8 mouse cellular contexts compared by ENCODE assay signal in the genomic region with DNA sequence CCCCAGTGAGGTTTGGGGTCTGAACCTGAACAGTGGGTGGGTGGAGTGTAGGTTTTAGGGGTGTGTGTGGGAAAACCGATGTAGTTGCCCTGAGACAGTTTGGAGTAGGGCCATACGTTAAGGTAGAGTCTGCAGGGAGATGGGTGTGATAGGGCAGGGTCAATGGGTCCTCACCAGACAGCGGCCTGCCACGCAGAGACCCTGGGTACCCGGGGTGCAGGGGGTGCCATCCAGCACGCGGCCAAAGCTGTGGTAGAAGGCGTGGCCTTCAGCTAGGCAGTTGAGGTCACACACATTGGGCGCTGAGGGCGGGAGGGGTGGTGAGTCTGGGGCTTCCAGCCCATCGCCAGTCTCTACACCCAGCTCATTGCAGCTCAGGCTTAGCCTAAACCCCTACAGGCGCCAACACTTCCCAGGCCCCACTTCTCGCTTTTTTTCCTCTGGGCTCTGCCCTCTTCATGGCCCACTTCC. TPM values are rescaled to one million over a fixed set of nuclear protein-coding genes. Genes with fewer than 3 reads are reported as not detected.
DNase-seq lines count a peak whose midpoint lies in the region; ATAC-seq and TF ChIP-seq lines count a peak whose summit lies in the region.

No protein-coding gene starts in this region.

- H3K9ac ChIP-seq in kidney, embryonic 15.5 days = 0 out of 2 replicates have a peak overlapping the region, but pooled peaks have one; percentile 8
- H3K9ac ChIP-seq in embryonic facial prominence, embryonic 13.5 days = 0 out of 2 replicates have a peak overlapping the region, but pooled peaks have one; percentile 27
- H3K9ac ChIP-seq in hindbrain, postnatal 0 days (replicated peaks; ENCODE audit: low read length) = no peak overlapping the region
- peak overlapping the region; percentile 29; the same call in 1 of the 2 replicates for H3K9ac ChIP-seq in midbrain, postnatal 0 days (replicated peaks; ENCODE audit: low read length, poor library complexity, severe bottlenecking)

- WGBS in kidney, embryonic 15.5 days = 24% methylated on average over 13 of the region's 13 CpGs
- WGBS in embryonic facial prominence, embryonic 13.5 days = 34% methylated on average over 13 of the region's 13 CpGs
- WGBS in hindbrain, postnatal 0 days = 20% methylated on average over 13 of the region's 13 CpGs
- WGBS in midbrain, postnatal 0 days = 31% methylated on average over 9 of the region's 13 CpGs

- no peak for DNase-seq in kidney, postnatal 25 days
- DNase-seq in hindbrain, postnatal 0 days (ENCODE audit: low spot score) = no peak
- no peak for DNase-seq in midbrain, postnatal 0 days (ENCODE audit: low spot score)
- no peak for DNase-seq in thymus, postnatal 36 days
- DNase-seq in left cerebral cortex, adult 8-10 months (ENCODE audit: low spot score in 2 of 2) = no peak
- DNase-seq in ovary, postnatal 14 days (ENCODE audit: low spot score) = no peak

- ATAC-seq in kidney, embryonic 15.5 days (replicated peaks; ENCODE audit: low FRiP score) = peak; percentile 26
- ATAC-seq in embryonic facial prominence, embryonic 13.5 days (ENCODE audit: insufficient number of reproducible peaks, insufficient read depth, low FRiP score, low TSS enrichment, low read depth) = no peak; the same call in 1 of the 2 replicates
- peak; percentile 15; the same call in 1 of the 2 replicates for ATAC-seq in hindbrain, postnatal 0 days
- no peak for ATAC-seq in midbrain, postnatal 0 days (ENCODE audit: low FRiP score)

- H3K27me3 ChIP-seq in kidney, embryonic 15.5 days = peaks cover 88% of the 10 kb centered on the region
- peaks cover 87% of the 10 kb centered on the region for H3K27me3 ChIP-seq in embryonic facial prominence, embryonic 13.5 days
- peaks cover 69% of the 10 kb centered on the region for H3K27me3 ChIP-seq in hindbrain, postnatal 0 days (ENCODE audit: insufficient read depth, low read length)
- peaks cover 69% of the 10 kb centered on the region for H3K27me3 ChIP-seq in midbrain, postnatal 0 days (ENCODE audit: insufficient read depth, low read length)

- H3K36me3 ChIP-seq in kidney, embryonic 15.5 days = no peaks in the 10 kb centered on the region
- no peaks in the 10 kb centered on the region for H3K36me3 ChIP-seq in embryonic facial prominence, embryonic 13.5 days
- H3K36me3 ChIP-seq in hindbrain, postnatal 0 days (ENCODE audit: insufficient read depth, low read length) = no peaks in the 10 kb centered on the region
- no peaks in the 10 kb centered on the region for H3K36me3 ChIP-seq in midbrain, postnatal 0 days (ENCODE audit: insufficient read depth, low read length)

- TF ChIP-seq CTCF in hindbrain, postnatal 0 days (IDR thresholded peaks at IDR 0.05; ENCODE audit: low read depth) = no peak
- TF ChIP-seq CTCF in midbrain, postnatal 0 days (IDR thresholded peaks at IDR 0.05) = no peak

- peaks cover 64% of the 10 kb centered on the region for H3K4me1 ChIP-seq in kidney, embryonic 15.5 days
- peaks cover 66% of the 10 kb centered on the region for H3K4me1 ChIP-seq in embryonic facial prominence, embryonic 13.5 days
- H3K4me1 ChIP-seq in hindbrain, postnatal 0 days (ENCODE audit: insufficient read depth, low read length) = peaks cover 7% of the 10 kb centered on the region; the same call in 1 of the 2 replicates
- 0 out of 2 replicates have a peak, but pooled peaks cover 2% of the 10 kb centered on the region for H3K4me1 ChIP-seq in midbrain, postnatal 0 days (ENCODE audit: insufficient read depth, low read length)

- no peaks in the 10 kb centered on the region for H3K9me3 ChIP-seq in kidney, embryonic 15.5 days (replicated peaks)
- no peaks in the 10 kb centered on the region for H3K9me3 ChIP-seq in embryonic facial prominence, embryonic 13.5 days
- no peaks in the 10 kb centered on the region for H3K9me3 ChIP-seq in hindbrain, postnatal 0 days (ENCODE audit: low read length)
- H3K9me3 ChIP-seq in midbrain, postnatal 0 days (ENCODE audit: low read length) = no peaks in the 10 kb centered on the region

- H3K4me3 ChIP-seq in kidney, embryonic 15.5 days (replicated peaks) = peak overlapping the region; percentile 37
- H3K4me3 ChIP-seq in embryonic facial prominence, embryonic 13.5 days = peak overlapping the region; percentile 43
- peak overlapping the region; percentile 24 for H3K4me3 ChIP-seq in hindbrain, postnatal 0 days (ENCODE audit: low read length)
- peak overlapping the region; percentile 25 for H3K4me3 ChIP-seq in midbrain, postnatal 0 days (ENCODE audit: low read depth, low read length)

- H3K27ac ChIP-seq in kidney, embryonic 15.5 days = peak overlapping the region; percentile 22; the same call in 1 of the 2 replicates
- peak overlapping the region; percentile 55; the same call in 1 of the 2 replicates for H3K27ac ChIP-seq in embryonic facial prominence, embryonic 13.5 days
- no peak overlapping the region for H3K27ac ChIP-seq in hindbrain, postnatal 0 days
- no peak overlapping the region for H3K27ac ChIP-seq in midbrain, postnatal 0 days (ENCODE audit: low read depth, low read length)

- peak overlapping the region; percentile 63 for H3K4me2 ChIP-seq in kidney, embryonic 15.5 days
- H3K4me2 ChIP-seq in embryonic facial prominence, embryonic 13.5 days = peak overlapping the region; percentile 62
- H3K4me2 ChIP-seq in hindbrain, postnatal 0 days (ENCODE audit: low read depth, low read length) = peak overlapping the region; percentile 52
- H3K4me2 ChIP-seq in midbrain, postnatal 0 days (ENCODE audit: low read depth, low read length, poor library complexity, severe bottlenecking) = peak overlapping the region; percentile 45

RNA-seq across cellular contexts. Expression of a gene that starts 4.8 kb away (rescaled TPM):
- polyA plus RNA-seq in kidney, embryonic 15.5 days (2015; fragmentation: Nextera tagmentation; extraction: Ambion mirVana) = 3.6 and 5.2 TPM in 2 replicates
- polyA plus RNA-seq in embryonic facial prominence, embryonic 13.5 days (2015; fragmentation: Nextera tagmentation; extraction: Ambion mirVana) = 3.2 and 4.3 TPM in 2 replicates
- total RNA-seq in hindbrain, postnatal 0 days (2014; rRNA removed) = 0.18 and 1.0 TPM in 2 replicates
- 0.91 and 1.2 TPM in 2 replicates for polyA plus RNA-seq in hindbrain, postnatal 0 days (2015; fragmentation: Nextera tagmentation; extraction: Ambion mirVana)
- total RNA-seq in midbrain, postnatal 0 days (2014; rRNA removed) = 0.71 and 0.77 TPM in 2 replicates
- polyA plus RNA-seq in midbrain, postnatal 0 days (2015; fragmentation: Nextera tagmentation; extraction: Ambion mirVana) = 0.62 and 0.71 TPM in 2 replicates
- total RNA-seq in left cerebral cortex, adult 8-10 months (2022) = 10 to 100 TPM; 10.7 to 12.1 (median 11.5) TPM

RNA-seq across cellular contexts. Expression of a gene that starts 12.8 kb away (rescaled TPM):
- 0.67 and 0.70 TPM in 2 replicates for polyA plus RNA-seq in kidney, embryonic 15.5 days (2015; fragmentation: Nextera tagmentation; extraction: Ambion mirVana)
- 1.8 and 2.6 TPM in 2 replicates for polyA plus RNA-seq in embryonic facial prominence, embryonic 13.5 days (2015; fragmentation: Nextera tagmentation; extraction: Ambion mirVana)
- 15.7 and 18.3 TPM in 2 replicates for total RNA-seq in hindbrain, postnatal 0 days (2014; rRNA removed)
- 8.9 and 9.3 TPM in 2 replicates for polyA plus RNA-seq in hindbrain, postnatal 0 days (2015; fragmentation: Nextera tagmentation; extraction: Ambion mirVana)
- total RNA-seq in midbrain, postnatal 0 days (2014; rRNA removed) = 17.5 and 23.1 TPM in 2 replicates
- polyA plus RNA-seq in midbrain, postnatal 0 days (2015; fragmentation: Nextera tagmentation; extraction: Ambion mirVana) = 12.5 and 12.8 TPM in 2 replicates
- 10 to 100 TPM; 27.8 to 29.4 (median 28.7) TPM for total RNA-seq in left cerebral cortex, adult 8-10 months (2022)

RNA-seq across cellular contexts. Expression of a gene that starts 13.7 kb away (rescaled TPM):
- polyA plus RNA-seq in kidney, embryonic 15.5 days (2015; fragmentation: Nextera tagmentation; extraction: Ambion mirVana) = 8.4 and 10.5 TPM in 2 replicates
- 6.0 and 6.3 TPM in 2 replicates for polyA plus RNA-seq in embryonic facial prominence, embryonic 13.5 days (2015; fragmentation: Nextera tagmentation; extraction: Ambion mirVana)
- total RNA-seq in hindbrain, postnatal 0 days (2014; rRNA removed) = 3.7 TPM in 2 replicates
- 5.2 and 5.5 TPM in 2 replicates for polyA plus RNA-seq in hindbrain, postnatal 0 days (2015; fragmentation: Nextera tagmentation; extraction: Ambion mirVana)
- 3.8 and 5.3 TPM in 2 replicates for total RNA-seq in midbrain, postnatal 0 days (2014; rRNA removed)
- polyA plus RNA-seq in midbrain, postnatal 0 days (2015; fragmentation: Nextera tagmentation; extraction: Ambion mirVana) = 7.0 and 7.8 TPM in 2 replicates
- 10 to 100 TPM; 12.0 to 14.8 (median 13.6) TPM for total RNA-seq in left cerebral cortex, adult 8-10 months (2022)

RNA-seq across cellular contexts. Expression of a gene that starts 14.2 kb away (rescaled TPM):
- polyA plus RNA-seq in kidney, embryonic 15.5 days (2015; fragmentation: Nextera tagmentation; extraction: Ambion mirVana) = 5.8 and 9.1 TPM in 2 replicates
- polyA plus RNA-seq in embryonic facial prominence, embryonic 13.5 days (2015; fragmentation: Nextera tagmentation; extraction: Ambion mirVana) = 4.4 and 4.9 TPM in 2 replicates
- total RNA-seq in hindbrain, postnatal 0 days (2014; rRNA removed) = 3.8 and 6.7 TPM in 2 replicates
- polyA plus RNA-seq in hindbrain, postnatal 0 days (2015; fragmentation: Nextera tagmentation; extraction: Ambion mirVana) = 11.0 and 11.8 TPM in 2 replicates
- total RNA-seq in midbrain, postnatal 0 days (2014; rRNA removed) = 5.2 and 7.5 TPM in 2 replicates
- 12.6 and 14.6 TPM in 2 replicates for polyA plus RNA-seq in midbrain, postnatal 0 days (2015; fragmentation: Nextera tagmentation; extraction: Ambion mirVana)
- 10 to 100 TPM in 1 of 4 experiments, 1 to 10 TPM in 3; 6.7 to 10.2 (median 8.3) TPM for total RNA-seq in left cerebral cortex, adult 8-10 months (2022)

RNA-seq across cellular contexts. Expression of a gene that starts 23.1 kb away (rescaled TPM):
- polyA plus RNA-seq in kidney, embryonic 15.5 days (2015; fragmentation: Nextera tagmentation; extraction: Ambion mirVana) = 49.5 and 52.7 TPM in 2 replicates
- polyA plus RNA-seq in embryonic facial prominence, embryonic 13.5 days (2015; fragmentation: Nextera tagmentation; extraction: Ambion mirVana) = 49.3 and 57.9 TPM in 2 replicates
- total RNA-seq in hindbrain, postnatal 0 days (2014; rRNA removed) = 28.9 and 36.0 TPM in 2 replicates
- 35.7 and 38.4 TPM in 2 replicates for polyA plus RNA-seq in hindbrain, postnatal 0 days (2015; fragmentation: Nextera tagmentation; extraction: Ambion mirVana)
- total RNA-seq in midbrain, postnatal 0 days (2014; rRNA removed) = 15.6 and 23.1 TPM in 2 replicates
- polyA plus RNA-seq in midbrain, postnatal 0 days (2015; fragmentation: Nextera tagmentation; extraction: Ambion mirVana) = 26.5 and 29.6 TPM in 2 replicates
- 10 to 100 TPM; 25.7 to 29.0 (median 27.3) TPM for total RNA-seq in left cerebral cortex, adult 8-10 months (2022)

Comparison
In these comparisons a context has a peak if more than half of its experiments do, and no peak if none do; other contexts are left out.
1. ATAC-seq: peak in kidney, embryonic 15.5 days (single experiment) and hindbrain, postnatal 0 days (single experiment); none in embryonic facial prominence, embryonic 13.5 days (single experiment) and midbrain, postnatal 0 days (single experiment).
2. H3K27ac ChIP-seq: peak in kidney, embryonic 15.5 days (single experiment) and embryonic facial prominence, embryonic 13.5 days (single experiment); none in hindbrain, postnatal 0 days (single experiment) and midbrain, postnatal 0 days (single experiment).
3. Peak in every context shown above with its lines, with median percentiles within 50 percentile points of each other: H3K4me2 ChIP-seq and H3K4me3 ChIP-seq.